Mouse (Mus musculus): Measurements from ENCODE around the gene Olfr175-ps1.

- TF ChIP-seq CTCF (IDR thresholded peaks at IDR 0.05; ENCODE audit: low read depth, low read length) (no peak), POLR2A (IDR thresholded peaks at IDR 0.05; ENCODE audit: extremely low read depth, insufficient read depth, low read length) (no peak)
Observed at GRCm38 (mm10) chr16:58861479-58861878, 34.9 kb upstream of the Olfr175-ps1 start.
